ENCODE assay signal across 7 mouse cellular contexts in genomic region chr16:78101415-78102326, GRCm38 (mm10).
DNase-seq lines count a peak whose midpoint lies in the region; ATAC-seq lines count a peak whose summit lies in the region.

No protein-coding gene starts in this region.

- peak; percentile 16 for DNase-seq in embryo, embryonic 10 days (ENCODE audit: low spot score)
- DNase-seq in embryo, embryonic 9.5 days (ENCODE audit: extremely low spot score): peak; percentile 10
- DNase-seq in mesoderm, embryonic 11.5 days (ENCODE audit: low read depth, low spot score): peak; percentile 42
- no peak for DNase-seq in right cerebral cortex, postnatal 36 days (ENCODE audit: low spot score in 2 of 2)

- peak overlapping the region; percentile 59 for H3K4me2 ChIP-seq in heart, embryonic 16.5 days (ENCODE audit: low read depth, low read length)

- H3K4me3 ChIP-seq in heart, embryonic 16.5 days (ENCODE audit: low read length): peak overlapping the region; percentile 34

- no peaks in the 10 kb centered on the region for H3K9me3 ChIP-seq in heart, embryonic 16.5 days (replicated peaks; ENCODE audit: control insufficient read depth, low read length)

- no peaks in the 10 kb centered on the region for H3K27me3 ChIP-seq in heart, embryonic 16.5 days (ENCODE audit: control insufficient read depth, insufficient read depth, low read length)

- WGBS in heart, embryonic 16.5 days: 46% methylated on average over 14 of the region's 14 CpGs

- no peak overlapping the region for H3K27ac ChIP-seq in heart, embryonic 16.5 days (ENCODE audit: low read length)

- H3K9ac ChIP-seq in heart, embryonic 16.5 days (ENCODE audit: low read length): no peak overlapping the region

- H3K36me3 ChIP-seq in heart, embryonic 16.5 days (ENCODE audit: control insufficient read depth, insufficient read depth): no peaks in the 10 kb centered on the region

- no peaks in the 10 kb centered on the region for H3K4me1 ChIP-seq in heart, embryonic 16.5 days (ENCODE audit: control insufficient read depth, insufficient read depth, low read length)

- ATAC-seq in heart, embryonic 16.5 days (replicated peaks; ENCODE audit: extremely low read depth, insufficient read depth, low FRiP score): no peak
- ATAC-seq in erythroid progenitor cell, adult 5-6 weeks (replicated peaks; ENCODE audit: low FRiP score, poor library complexity, severe bottlenecking): no peak
- no peak for ATAC-seq in CD4-positive, CD25-positive, alpha-beta regulatory T cell, adult 4 months

Comparison
In these comparisons a context has a peak if more than half of its experiments do, and no peak if none do; other contexts are left out.
1. DNase-seq: peak in embryo, embryonic 10 days (single experiment), embryo, embryonic 9.5 days (single experiment) and mesoderm, embryonic 11.5 days (single experiment); none in right cerebral cortex, postnatal 36 days (0 of 2).